ENCODE assay signal across 12 mouse cellular contexts in genomic region chr1:182671343-182671624, GRCm38 (mm10).
DNase-seq lines count a peak whose midpoint lies in the region; ATAC-seq and TF ChIP-seq lines count a peak whose summit lies in the region.
"Had no signal": no experiment of that assay in that cellular context is flagged by ENCODE, and none has a peak within 500 bp of the region (broad histone marks: within the 10 kb centered on the region; RNA-seq: fewer than 3 reads in every experiment).

No protein-coding gene starts in this region.

- DNase-seq in adrenal gland, postnatal 10 days: peak; percentile 5
- DNase-seq in adrenal gland, adult 8-10 months: no peak
- DNase-seq in kidney, postnatal 0 days (ENCODE audit: low spot score): no peak
- DNase-seq in kidney, adult 11 months: no peak
- DNase-seq in kidney, postnatal 10 days: peak; percentile 26
- no peak for DNase-seq in layer of hippocampus, adult 9-10 months (ENCODE audit: low spot score)
- DNase-seq in frontal cortex, postnatal 25 days (ENCODE audit: low spot score in 2 of 2): no peak
- DNase-seq: cerebellum, postnatal 36 days had no signal

- 30% methylated on average over 4 of the region's 4 CpGs for WGBS in kidney, postnatal 0 days
- 40% methylated on average over 4 of the region's 4 CpGs for WGBS in embryonic facial prominence, embryonic 13.5 days

- peaks cover 12% of the 10 kb centered on the region; the same call in 1 of the 2 replicates for H3K4me1 ChIP-seq in kidney, postnatal 0 days (replicated peaks; ENCODE audit: insufficient read depth, low read length)
- H3K4me1 ChIP-seq in embryonic facial prominence, embryonic 13.5 days: peaks cover 33% of the 10 kb centered on the region

- no peaks in the 10 kb centered on the region for H3K36me3 ChIP-seq in kidney, postnatal 0 days (ENCODE audit: insufficient read depth, low read length)
- no peaks in the 10 kb centered on the region for H3K36me3 ChIP-seq in embryonic facial prominence, embryonic 13.5 days
- H3K36me3 ChIP-seq: G1E had no signal

- H3K9ac ChIP-seq in kidney, postnatal 0 days (ENCODE audit: low read depth, low read length): no peak overlapping the region
- H3K9ac ChIP-seq in embryonic facial prominence, embryonic 13.5 days: no peak overlapping the region
- H3K9ac ChIP-seq: liver, embryonic 14.5 days had no signal

- no peaks in the 10 kb centered on the region for H3K27me3 ChIP-seq in kidney, postnatal 0 days (ENCODE audit: insufficient read depth, low read length)
- no peaks in the 10 kb centered on the region for H3K27me3 ChIP-seq in embryonic facial prominence, embryonic 13.5 days

- H3K9me3 ChIP-seq in kidney, postnatal 0 days (replicated peaks; ENCODE audit: low read length): no peaks in the 10 kb centered on the region
- no peaks in the 10 kb centered on the region for H3K9me3 ChIP-seq in embryonic facial prominence, embryonic 13.5 days

- H3K4me2 ChIP-seq in kidney, postnatal 0 days (ENCODE audit: low read length): no peak overlapping the region
- H3K4me2 ChIP-seq in embryonic facial prominence, embryonic 13.5 days: no peak overlapping the region

- peak overlapping the region; percentile 82 for H3K27ac ChIP-seq in kidney, postnatal 0 days
- 0 out of 2 replicates have a peak overlapping the region, but pooled peaks have one; percentile 16 for H3K27ac ChIP-seq in embryonic facial prominence, embryonic 13.5 days
- H3K27ac ChIP-seq: liver, embryonic 14.5 days had no signal

- no peak for ATAC-seq in kidney, postnatal 0 days (replicated peaks; ENCODE audit: low FRiP score, low read depth)
- ATAC-seq in embryonic facial prominence, embryonic 13.5 days (ENCODE audit: insufficient number of reproducible peaks, insufficient read depth, low FRiP score, low TSS enrichment, low read depth): no peak
- ATAC-seq: activated CD4-positive, CD25-positive, alpha-beta regulatory T cell, adult 4 months had no signal

- TF ChIP-seq CTCF in kidney, postnatal 0 days (IDR thresholded peaks at IDR 0.05; ENCODE audit: low read depth): no peak

- no peak overlapping the region for H3K4me3 ChIP-seq in kidney, postnatal 0 days (replicated peaks; ENCODE audit: low read depth, low read length)
- no peak overlapping the region for H3K4me3 ChIP-seq in embryonic facial prominence, embryonic 13.5 days

Comparison
In these comparisons a context has a peak if more than half of its experiments do, and no peak if none do; other contexts are left out.
1. DNase-seq: peak in adrenal gland, postnatal 10 days (single experiment) and kidney, postnatal 10 days (single experiment); none in adrenal gland, adult 8-10 months (single experiment), kidney, postnatal 0 days (single experiment), kidney, adult 11 months (single experiment), layer of hippocampus, adult 9-10 months (single experiment) and frontal cortex, postnatal 25 days (0 of 2).